Mouse (Mus musculus): ENCODE measurements at regions not wholly inside any gene's neighbourhood (a gene's known extent, or its start where the extent isn't known, plus 50 kb on each side); places are given as distances from the start of the nearest gene placed in this dataset.

GRCm38 (mm10) chr2:147926861-147927260 is 119.9 kb downstream of the Foxa2 start:
- TF ChIP-seq CTCF (IDR thresholded peaks at IDR 0.05; ENCODE audit: borderline replicate concordance, control insufficient read depth, extremely low read depth, insufficient read depth, low read length, poor library complexity) (no peak), POLR2A (IDR thresholded peaks at IDR 0.05; ENCODE audit: control insufficient read depth, extremely low read depth, insufficient read depth, low read length, poor library complexity) (no peak)
